Mouse (Mus musculus): ENCODE results near the gene Ggnbp2.

DNA sequence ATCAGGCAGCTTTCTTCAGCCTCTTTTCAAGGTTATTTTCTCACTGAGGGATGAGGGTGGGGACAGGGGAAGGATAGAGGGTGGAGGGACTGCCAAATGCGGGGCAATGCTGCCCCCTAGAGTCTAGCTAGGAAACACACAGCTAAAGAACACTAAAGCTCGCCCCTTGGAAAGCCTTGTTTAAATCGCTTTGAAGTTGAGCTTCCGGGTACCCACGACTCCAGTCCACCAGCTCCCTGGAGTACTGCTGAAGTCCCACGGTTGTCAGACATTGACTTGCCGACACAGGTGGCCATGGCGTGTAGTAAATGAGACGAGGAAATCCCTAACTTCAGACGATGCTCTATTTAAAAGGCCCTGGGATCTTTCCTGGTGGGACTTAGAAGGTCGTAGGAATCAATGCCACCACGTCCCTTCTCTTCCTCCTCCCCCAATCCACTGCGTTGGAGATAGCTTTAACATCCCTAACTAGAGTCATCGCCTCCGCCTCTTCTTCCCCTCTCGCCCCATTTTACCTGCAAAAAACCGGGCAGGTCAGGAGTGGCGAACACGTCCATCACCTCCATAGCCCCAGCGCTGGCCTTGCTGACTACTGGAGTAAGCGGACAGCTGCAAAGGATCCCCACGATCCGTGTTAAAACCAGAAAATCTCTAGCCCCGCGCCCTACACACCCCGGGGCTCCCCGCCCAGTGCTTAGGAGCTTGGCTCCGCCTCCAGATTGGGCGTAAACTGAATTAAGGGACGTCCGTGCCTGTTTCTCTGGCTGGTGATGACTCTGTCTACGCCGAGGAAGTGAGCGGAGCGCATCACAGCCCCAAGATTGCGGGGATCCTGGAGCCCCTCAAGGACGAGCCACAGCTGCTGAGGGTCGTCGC is 52.3 kb downstream of the Ggnbp2 start:
- TF ChIP-seq CTCF (IDR thresholded peaks at IDR 0.05; ENCODE audit: borderline replicate concordance, control insufficient read depth, extremely low read depth, insufficient read depth, low read length, poor library complexity) (peak; percentile 37; the same call in 1 of the 2 replicates), POLR2A (IDR thresholded peaks at IDR 0.05; ENCODE audit: control insufficient read depth, extremely low read depth, insufficient read depth, low read length, poor library complexity) (0 out of 2 replicates have a peak, but pooled peaks have one; percentile 17)
